Mouse (Mus musculus) neural tube, embryonic 15.5 days (tissue): ENCODE data around the gene Sdf2. TPM values are rescaled to one million over a fixed set of nuclear protein-coding genes. Genes with fewer than 3 reads are reported as not detected.

Source experiments
- ATAC-seq: fragments of 200-750 bp; cut with Nextera tagmentation; 2 replicates; pipeline ENCODE4 v1.8.0; 2017; ENCODE audit warnings: mild to moderate bottlenecking, moderate TSS enrichment, moderate library complexity; ENCODE audit not compliant: low FRiP score
- H3K27ac ChIP-seq: fragments of 300-500 bp; sonication (generic); replicated peaks from 2 replicates; pipeline ENCODE4 v1.5.1; 2015; ENCODE audit warnings: mild to moderate bottlenecking, inconsistent platforms
- H3K27me3 ChIP-seq: fragments of 300-500 bp; sonication (generic); replicated peaks from 2 replicates; pipeline ENCODE4 v1.6.1; 2015; ENCODE audit warnings: inconsistent platforms
- H3K36me3 ChIP-seq: fragments of 300-500 bp; sonication (generic); 2 replicates; pipeline ENCODE4 v1.6.1; 2015; ENCODE audit warnings: inconsistent platforms
- H3K4me1 ChIP-seq: fragments of 300-500 bp; sonication (generic); 2 replicates; pipeline ENCODE4 v1.6.1; 2015; ENCODE audit warnings: inconsistent platforms
- H3K4me2 ChIP-seq: fragments of 300-500 bp; sonication (generic); 2 replicates; pipeline ENCODE4 v1.6.1; 2015; ENCODE audit warnings: inconsistent platforms, mild to moderate bottlenecking, moderate library complexity
- H3K4me3 ChIP-seq: fragments of 300-500 bp; sonication (generic); replicated peaks from 2 replicates; pipeline ENCODE4 v1.5.1; 2015; ENCODE audit warnings: mild to moderate bottlenecking, inconsistent platforms
- H3K9ac ChIP-seq: fragments of 300-500 bp; sonication (generic); replicated peaks from 2 replicates; pipeline ENCODE4 v1.6.1; 2015; ENCODE audit warnings: mild to moderate bottlenecking, inconsistent platforms
- H3K9me3 ChIP-seq: fragments of 300-500 bp; sonication (generic); replicated peaks from 2 replicates; pipeline ENCODE4 v1.6.1; 2016; ENCODE audit warnings: inconsistent platforms
- WGBS: fragments of 180-500 bp; shearing (Covaris S2); methylation state at CpG from one replicate; pipeline ENCODE4 v1.1.7; 2015; ENCODE audit warnings: mixed read lengths; 5-methylcytosine and 5-hydroxymethylcytosine counted together
- polyA plus RNA-seq: library from polyadenylated mRNA; unstranded; fragments of >200 nt; fragmentation: Nextera tagmentation; extraction: Ambion mirVana; gene quantifications from 2 replicates; pipeline ENCODE4 v1.2.1, GENCODE M21; 2015

Gene Sdf2
- 93.2 and 97.1 TPM in 2 replicates for polyA plus RNA-seq

GRCm38 (mm10) chr11:78245627-78246317, at the start of gene Sdf2, which contains the start of gene Supt6:
Gene Sdf2, plus strand, starts transcription at chr11:78245746.
Gene Supt6, minus strand, starts transcription at chr11:78245987.
- Histone ChIP-seq H3K27me3 (no peaks in the 10 kb centered on the region), H3K36me3 (peaks cover under 1% of the 10 kb centered on the region; the same call in 1 of the 2 replicates), H3K4me3 (peak within 1 kb of the TSS; percentile 92), H3K27ac (peak within 1 kb of the TSS; percentile 99), H3K9me3 (no peaks in the 10 kb centered on the region), H3K4me1 (peaks cover 58% of the 10 kb centered on the region), H3K9ac (peak within 1 kb of the TSS; percentile 94), H3K4me2 (peak within 1 kb of the TSS; percentile 75)
- WGBS = under 1% methylated on average over 50 of the region's 50 CpGs
- peak; percentile 96 for ATAC-seq

GRCm38 (mm10) chr11:78202372-78202771, 43.2 kb upstream of the Sdf2 start:
- no peak overlapping the region for H3K4me3 ChIP-seq
- 94% methylated on average over 3 of the region's 3 CpGs for WGBS
- H3K36me3 ChIP-seq = peaks cover 21% of the 10 kb centered on the region
- peaks cover 18% of the 10 kb centered on the region; the same call in 1 of the 2 replicates for H3K4me1 ChIP-seq
- H3K4me2 ChIP-seq = no peak overlapping the region
- no peak for ATAC-seq
- H3K27me3 ChIP-seq = no peaks in the 10 kb centered on the region
- H3K9me3 ChIP-seq = no peaks in the 10 kb centered on the region
- H3K9ac ChIP-seq = no peak overlapping the region
- no peak overlapping the region for H3K27ac ChIP-seq

GRCm38 (mm10) chr11:78204287-78204686, 41.3 kb upstream of the Sdf2 start:
- no peak for ATAC-seq
- Histone ChIP-seq H3K36me3 (peaks cover 40% of the 10 kb centered on the region), H3K4me3 (no peak overlapping the region), H3K27me3 (no peaks in the 10 kb centered on the region), H3K9ac (no peak overlapping the region), H3K9me3 (no peaks in the 10 kb centered on the region), H3K4me2 (no peak overlapping the region), H3K4me1 (peaks cover 18% of the 10 kb centered on the region; the same call in 1 of the 2 replicates), H3K27ac (peak overlapping the region; percentile 72; the same call in 1 of the 2 replicates)
- 44% methylated on average over 6 of the region's 6 CpGs for WGBS

GRCm38 (mm10) chr11:78205361-78206206, 40.0 kb upstream of the Sdf2 start:
- H3K4me2 ChIP-seq = no peak overlapping the region
- H3K4me3 ChIP-seq = no peak overlapping the region
- H3K27ac ChIP-seq = peak overlapping the region; percentile 72
- no peaks in the 10 kb centered on the region for H3K9me3 ChIP-seq
- peaks cover 53% of the 10 kb centered on the region for H3K36me3 ChIP-seq
- H3K4me1 ChIP-seq = peaks cover 18% of the 10 kb centered on the region; the same call in 1 of the 2 replicates
- WGBS = 16% methylated on average over 13 of the region's 13 CpGs
- ATAC-seq = peak; percentile 53
- H3K27me3 ChIP-seq = no peaks in the 10 kb centered on the region
- no peak overlapping the region for H3K9ac ChIP-seq

GRCm38 (mm10) chr11:78207190-78207589, 38.4 kb upstream of the Sdf2 start:
- H3K36me3 ChIP-seq = peaks cover 69% of the 10 kb centered on the region
- H3K9ac ChIP-seq = no peak overlapping the region
- no peaks in the 10 kb centered on the region for H3K9me3 ChIP-seq
- no peak for ATAC-seq
- no peak overlapping the region for H3K4me3 ChIP-seq
- 59% methylated on average over 7 of the region's 7 CpGs for WGBS
- peaks cover 18% of the 10 kb centered on the region; the same call in 1 of the 2 replicates for H3K4me1 ChIP-seq
- H3K4me2 ChIP-seq = no peak overlapping the region
- no peak overlapping the region; the same call in 1 of the 2 replicates for H3K27ac ChIP-seq
- H3K27me3 ChIP-seq = no peaks in the 10 kb centered on the region

- Histone ChIP-seq H3K4me1 (peaks cover 12% of the 10 kb centered on the region; the same call in 1 of the 2 replicates), H3K4me2 (no peak overlapping the region), H3K4me3 (no peak overlapping the region), H3K27ac (no peak overlapping the region), H3K36me3 (peaks cover 90% of the 10 kb centered on the region), H3K27me3 (no peaks in the 10 kb centered on the region), H3K9ac (no peak overlapping the region), H3K9me3 (no peaks in the 10 kb centered on the region)
- no peak for ATAC-seq
- WGBS = 96% methylated on average over 6 of the region's 6 CpGs
These were observed 35.7 kb upstream of the Sdf2 start for GRCm38 (mm10) chr11:78209886-78210285.

- H3K27me3 ChIP-seq = no peaks in the 10 kb centered on the region
- H3K9ac ChIP-seq = no peak overlapping the region
- peaks cover 96% of the 10 kb centered on the region for H3K36me3 ChIP-seq
- H3K4me3 ChIP-seq = no peak overlapping the region
- WGBS = 77% methylated on average over 7 of the region's 7 CpGs
- ATAC-seq = no peak
- no peak overlapping the region for H3K27ac ChIP-seq
- no peak overlapping the region for H3K4me2 ChIP-seq
- no peaks in the 10 kb centered on the region for H3K9me3 ChIP-seq
- H3K4me1 ChIP-seq = peaks cover 11% of the 10 kb centered on the region; the same call in 1 of the 2 replicates
These were observed 34.9 kb upstream of the Sdf2 start for GRCm38 (mm10) chr11:78210615-78211014.

GRCm38 (mm10) chr11:78211513-78211912, 34.0 kb upstream of the Sdf2 start:
- no peak overlapping the region for H3K4me2 ChIP-seq
- H3K27me3 ChIP-seq = no peaks in the 10 kb centered on the region
- no peak for ATAC-seq
- peaks cover 2% of the 10 kb centered on the region; the same call in 1 of the 2 replicates for H3K4me1 ChIP-seq
- WGBS = 95% methylated on average over 5 of the region's 5 CpGs
- no peak overlapping the region for H3K4me3 ChIP-seq
- H3K36me3 ChIP-seq = peaks cover 98% of the 10 kb centered on the region
- H3K9me3 ChIP-seq = no peaks in the 10 kb centered on the region
- H3K27ac ChIP-seq = no peak overlapping the region
- no peak overlapping the region for H3K9ac ChIP-seq

GRCm38 (mm10) chr11:78213086-78213817, 32.3 kb upstream of the Sdf2 start:
- Histone ChIP-seq H3K4me1 (no peaks in the 10 kb centered on the region), H3K4me3 (no peak overlapping the region), H3K4me2 (no peak overlapping the region), H3K36me3 (peaks cover 96% of the 10 kb centered on the region), H3K9ac (no peak overlapping the region), H3K9me3 (no peaks in the 10 kb centered on the region), H3K27ac (no peak overlapping the region), H3K27me3 (no peaks in the 10 kb centered on the region)
- ATAC-seq = no peak
- 95% methylated on average over 14 of the region's 14 CpGs for WGBS

GRCm38 (mm10) chr11:78215709-78216317, 29.7 kb upstream of the Sdf2 start:
- Histone ChIP-seq H3K4me3 (no peak overlapping the region), H3K36me3 (peaks cover 95% of the 10 kb centered on the region), H3K9ac (no peak overlapping the region), H3K4me2 (no peak overlapping the region), H3K4me1 (no peaks in the 10 kb centered on the region), H3K27ac (peak overlapping the region; percentile 66), H3K27me3 (no peaks in the 10 kb centered on the region), H3K9me3 (no peaks in the 10 kb centered on the region)
- 69% methylated on average over 11 of the region's 11 CpGs for WGBS
- ATAC-seq = peak; percentile 85

GRCm38 (mm10) chr11:78223586-78223985, 22.0 kb upstream of the Sdf2 start:
- no peak for ATAC-seq
- Histone ChIP-seq H3K9ac (no peak overlapping the region), H3K9me3 (no peaks in the 10 kb centered on the region), H3K4me1 (no peaks in the 10 kb centered on the region), H3K27ac (no peak overlapping the region), H3K36me3 (peaks cover 96% of the 10 kb centered on the region), H3K4me3 (no peak overlapping the region), H3K4me2 (no peak overlapping the region), H3K27me3 (no peaks in the 10 kb centered on the region)
- 87% methylated on average over 4 of the region's 4 CpGs for WGBS
